Comparison of ENCODE assay signal across 8 mouse cellular contexts in genomic region chr8:50293501-50293900, GRCm38 (mm10).
DNase-seq lines count a peak whose midpoint lies in the region; ATAC-seq and TF ChIP-seq lines count a peak whose summit lies in the region.

No protein-coding gene starts in this region.

- in situ Hi-C loops in Patski (cut with MboI; ENCODE audit: low pct_unique_long_range_greater_than_20kb) = no loop called here

- CTCF ChIA-PET in Patski (lab: Charles Lee) = interaction anchor here (0.6 to 2.1 kb wide), 5 partner anchors 11 to 35 kb away, joined by 3 to 9 read pairs (median 3); no protein-coding TSS in a partner anchor

- H3K4me1 ChIP-seq in cortical plate, adult 2 months (ENCODE audit: control insufficient read depth, insufficient read depth, low read length) = no peaks in the 10 kb centered on the region

- POLR2A ChIA-PET in Patski (lab: Charles Lee) = no interaction called here

- peak; percentile 89 for ATAC-seq in Patski
- ATAC-seq in hematopoietic stem cell, adult 5-6 weeks (replicated peaks in 1 of 2; ENCODE audit: insufficient read depth in 1 of 2, low FRiP score in 2 of 2, low TSS enrichment in 1 of 2, low read depth in 1 of 2, poor library complexity in 2 of 2, severe bottlenecking in 2 of 2) = peak; percentile 51 to 80; a peak in 2 of 4 replicates

- TF ChIP-seq POLR2A in cortical plate, adult 2 months (IDR thresholded peaks at IDR 0.05; ENCODE audit: extremely low read depth, insufficient read depth, low read length) = no peak

- peaks cover 23% of the 10 kb centered on the region for H3K27me3 ChIP-seq in Patski

- no peak overlapping the region for H3K4me3 ChIP-seq in gastrocnemius, adult 2 months
- no peak overlapping the region for H3K4me3 ChIP-seq in cortical plate, adult 2 months (ENCODE audit: insufficient read depth, low read length)

- intact Hi-C loops in gastrocnemius, adult 2 months (cut with DNase I) = no loop called here

- H3K27ac ChIP-seq in gastrocnemius, adult 2 months = no peak overlapping the region
- H3K27ac ChIP-seq in cortical plate, adult 2 months (ENCODE audit: insufficient read depth, low read length) = no peak overlapping the region

- DNase-seq in gastrocnemius, adult 2 months = no peak
- DNase-seq in gastrocnemius, adult 8-10 months (ENCODE audit: low spot score in 2 of 2) = no peak
- DNase-seq in Patski (ENCODE audit: low read depth, low spot score) = peak; percentile 19
- DNase-seq in layer of hippocampus, adult 18-20 months (ENCODE audit: low spot score in 2 of 2) = peak; percentile 52 to 96
- peak; percentile 16 for DNase-seq in lung, postnatal 25 days (ENCODE audit: low spot score)
- peak; percentile 67 for DNase-seq in right cerebral cortex, postnatal 4 days

- TF ChIP-seq CTCF in gastrocnemius, adult 2 months (IDR thresholded peaks at IDR 0.05) = peak; percentile 73
- TF ChIP-seq CTCF in Patski (IDR thresholded peaks at IDR 0.05) = peak; percentile 55
- TF ChIP-seq CTCF in cortical plate, adult 2 months (IDR thresholded peaks at IDR 0.05; ENCODE audit: extremely low read depth, insufficient read depth, low read length) = 0 out of 2 replicates have a peak, but pooled peaks have one; percentile 34

Comparison
In these comparisons a context has a peak if more than half of its experiments do, and no peak if none do; other contexts are left out.
1. DNase-seq: peak in Patski (single experiment), layer of hippocampus, adult 18-20 months (2 of 2), lung, postnatal 25 days (single experiment) and right cerebral cortex, postnatal 4 days (single experiment); none in gastrocnemius, adult 2 months (single experiment) and gastrocnemius, adult 8-10 months (0 of 2).
2. Peak in every context shown above with its lines, with median percentiles within 50 percentile points of each other: CTCF ChIP-seq.